Mouse (Mus musculus) adrenal gland, adult 10 weeks (tissue): Measurements from ENCODE around the gene Lrrc51. TPM values are rescaled to one million over a fixed set of nuclear protein-coding genes. Genes with fewer than 3 reads are reported as not detected.

Experiments used
- polyA plus RNA-seq: library from polyadenylated mRNA; stranded (reverse); fragments of 350-450 nt; fragmentation: Illumina TruSeq; extraction: RNeasy Lipid Tissue Mini Kit (QIAGEN cat#74804); gene quantifications from one replicate; pipeline ENCODE4 v1.2.3, GENCODE M21; 2014; ENCODE audit warnings: low read depth, low replicate concordance

Gene Lrrc51
- polyA plus RNA-seq, result 5.7 TPM

GRCm38 (mm10) chr7:101933751-101934240 is at the start of gene Lrrc51, which contains the start of gene Numa1:
TSS of gene Lrrc51 (minus strand) at chr7:101933895.
TSS of gene Numa1 (plus strand) at chr7:101934111.

DNA sequence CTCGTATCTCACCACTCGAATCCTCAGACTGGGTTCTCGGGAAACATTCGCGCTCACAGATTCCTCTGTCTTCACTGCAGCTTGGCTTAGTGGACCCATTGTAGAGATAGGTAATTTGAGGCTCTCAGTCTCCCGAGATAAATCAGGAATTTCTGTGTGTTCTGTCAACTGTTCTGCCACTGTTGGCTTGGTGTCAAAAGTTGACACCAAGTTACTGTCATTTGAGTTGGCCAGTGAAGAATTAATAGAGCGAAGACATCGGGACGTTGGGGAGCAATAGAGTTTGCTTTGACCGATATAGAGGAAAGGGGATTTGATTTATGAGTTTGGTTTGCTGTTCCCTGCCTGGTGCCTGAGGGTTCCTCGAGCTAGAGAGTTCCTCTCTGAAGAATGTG is 27.4 kb downstream of the Lrrc51 start, which contains the start of gene Tomt:
TSS of gene Tomt (minus strand) at position 73 of the 395 bp plus-strand sequence.

GRCm38 (mm10) chr7:101905561-101906286 is 28.0 kb downstream of the Lrrc51 start, which contains the start of gene Lamtor1:
TSS of gene Lamtor1 (plus strand) at chr7:101905904.

DNA sequence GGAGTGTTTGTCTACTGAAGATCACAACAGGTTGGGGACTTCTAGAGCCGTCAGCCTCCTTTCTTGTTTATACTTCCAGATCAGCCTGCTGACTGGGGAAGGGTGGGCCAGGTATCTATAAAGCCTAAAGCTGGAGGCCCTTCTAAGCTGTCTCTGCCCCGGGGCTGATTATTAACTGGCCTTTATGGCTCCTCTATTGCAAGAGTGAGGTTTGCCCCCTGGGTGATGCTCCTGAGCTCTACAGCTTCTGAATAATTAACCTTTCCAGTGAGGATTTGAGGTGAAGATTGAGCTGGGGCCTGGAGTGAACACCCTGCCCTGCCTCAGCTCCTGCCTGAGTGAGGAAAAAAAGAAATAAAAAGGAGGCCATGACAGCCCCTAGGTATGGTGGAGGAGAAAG is 63.1 kb downstream of the Lrrc51 start, which contains the start of gene Folr1:
TSS of gene Folr1 (minus strand) at position 160 of the 400 bp plus-strand sequence.

GRCm38 (mm10) chr7:101863415-101863814 is 70.3 kb downstream of the Lrrc51 start, which contains the start of gene Anapc15:
TSS of gene Anapc15 (plus strand) at chr7:101863715.

Other genes starting within 250 kb of the Lrrc51 start
- gene Phox2a, start 115.6 kb downstream of the Lrrc51 start, polyA plus RNA-seq, result 1.3 TPM
- 34.8 TPM for gene Inppl1, start 95.7 kb downstream of the Lrrc51 start, polyA plus RNA-seq
- 1.5 TPM for gene Folr2, start 76.7 kb downstream of the Lrrc51 start, polyA plus RNA-seq
- 5.7 TPM for gene Anapc15, start 70.2 kb downstream of the Lrrc51 start, polyA plus RNA-seq
- not detected for gene Folr1, start 63.1 kb downstream of the Lrrc51 start, polyA plus RNA-seq
- 13.8 TPM for gene Lamtor1, start 28.0 kb downstream of the Lrrc51 start, polyA plus RNA-seq
- gene Tomt, start 27.5 kb downstream of the Lrrc51 start, polyA plus RNA-seq, result not detected
- gene Numa1, start 216 bp upstream of the Lrrc51 start, polyA plus RNA-seq, result 110 TPM
- 16.7 TPM for gene Il18bp, start 84.8 kb upstream of the Lrrc51 start, polyA plus RNA-seq
- 13.8 TPM for gene Rnf121, start 131.6 kb upstream of the Lrrc51 start, polyA plus RNA-seq
- gene Xndc1, start 131.6 kb upstream of the Lrrc51 start, polyA plus RNA-seq, result 8.8 TPM
- gene Xntrpc, start 131.8 kb upstream of the Lrrc51 start, polyA plus RNA-seq, result not detected
- not detected for gene Trpc2, start 149.2 kb upstream of the Lrrc51 start, polyA plus RNA-seq
- gene Art1, start 167.8 kb upstream of the Lrrc51 start, polyA plus RNA-seq, result not detected
- not detected for gene Art5, start 175.6 kb upstream of the Lrrc51 start, polyA plus RNA-seq
- gene Chrna10, start 182.9 kb upstream of the Lrrc51 start, polyA plus RNA-seq, result not detected